Mouse (Mus musculus) hindbrain, embryonic 11.5 days (tissue): Measurements from ENCODE around the gene Lipo2. TPM values are rescaled to one million over a fixed set of nuclear protein-coding genes. Genes with fewer than 3 reads are reported as not detected.
A peak's percentile ranks its signal among the peaks of the same experiment; 100 is the strongest.
"Not testable (repeated sequence)": the region's sequence is repeated elsewhere in the genome, so short reads cannot be mapped to it uniquely, and the experiment has no call there.

Source experiments
- ATAC-seq: fragments of 200-750 bp; cut with Nextera tagmentation; 2 replicates; pipeline ENCODE4 v1.8.0; 2017; ENCODE audit warnings: mild to moderate bottlenecking, moderate TSS enrichment, moderate library complexity; ENCODE audit not compliant: low FRiP score
- DNase-seq: peaks from one replicate; pipeline ENCODE4 v3.0.0-alpha.2; 2015; ENCODE audit warnings: low spot score
- H3K27ac ChIP-seq: fragments of 300-500 bp; sonication (generic); 2 replicates; pipeline ENCODE4 v1.5.1; 2014; ENCODE audit warnings: mild to moderate bottlenecking, low read depth, low read length
- H3K27me3 ChIP-seq: fragments of 300-500 bp; sonication (generic); 2 replicates; pipeline ENCODE4 v1.6.1; 2014; ENCODE audit warnings: mild to moderate bottlenecking, low read length, moderate library complexity, mixed read lengths; ENCODE audit not compliant: control insufficient read depth, insufficient read depth
- H3K36me3 ChIP-seq: fragments of 300-500 bp; sonication (generic); 2 replicates; pipeline ENCODE4 v1.6.1; 2014; ENCODE audit warnings: mild to moderate bottlenecking, low read length, moderate library complexity, mixed read lengths; ENCODE audit not compliant: control insufficient read depth, insufficient read depth
- H3K4me1 ChIP-seq: fragments of 300-500 bp; sonication (generic); replicated peaks from 2 replicates; pipeline ENCODE4 v1.6.1; 2014; ENCODE audit warnings: low read length, mixed read lengths; ENCODE audit not compliant: control insufficient read depth, insufficient read depth
- H3K4me2 ChIP-seq: fragments of 300-500 bp; sonication (generic); replicated peaks from 2 replicates; pipeline ENCODE4 v1.6.1; 2014; ENCODE audit warnings: mild to moderate bottlenecking, low read depth, low read length
- H3K4me3 ChIP-seq: fragments of 300-500 bp; sonication (generic); 2 replicates; pipeline ENCODE4 v1.5.1; 2014; ENCODE audit warnings: low read depth, low read length
- H3K9ac ChIP-seq: fragments of 300-500 bp; sonication (generic); 2 replicates; pipeline ENCODE4 v1.6.1; 2014; ENCODE audit warnings: low read depth, low read length
- H3K9me3 ChIP-seq: fragments of 300-500 bp; sonication (generic); 2 replicates; pipeline ENCODE4 v1.6.1; 2016; ENCODE audit warnings: low read length; ENCODE audit not compliant: control insufficient read depth
- WGBS: fragments of 180-500 bp; shearing (Covaris S2); extraction: QIAGEN DNeasy Blood & Tissue Kit; methylation state at CpG from one replicate; pipeline ENCODE4 v1.1.7; 2014; 5-methylcytosine and 5-hydroxymethylcytosine counted together
- polyA plus RNA-seq: library from polyadenylated mRNA; unstranded; fragments of >200 nt; fragmentation: Nextera tagmentation; extraction: Ambion mirVana; gene quantifications from 2 replicates; pipeline ENCODE4 v1.2.1, GENCODE M21; 2014

Gene Lipo2
- polyA plus RNA-seq = 0.43 and 0.77 TPM in 2 replicates

DNA sequence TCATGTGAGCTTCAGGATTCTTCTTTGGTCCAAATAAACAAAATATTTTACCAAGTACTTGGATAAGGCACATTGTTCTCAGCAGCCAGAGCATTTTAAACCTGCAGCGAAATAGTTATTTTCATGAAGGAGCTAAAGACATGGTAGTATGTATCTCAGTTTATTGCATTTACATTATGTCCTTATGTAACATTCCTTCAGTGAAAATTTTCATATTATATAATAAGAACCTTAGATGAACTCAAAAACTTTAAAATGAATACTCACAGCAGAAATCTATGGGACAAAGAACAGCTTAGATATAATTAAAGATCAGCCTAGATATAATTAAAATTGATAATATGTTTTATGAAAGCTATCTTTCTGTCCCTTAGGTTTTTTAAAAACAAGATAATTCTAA lies at the start of gene Lipo2:
Gene Lipo2, minus strand, starts transcription at position 101 of the 400 bp plus-strand sequence.
- H3K36me3 ChIP-seq, ATAC-seq, H3K4me1 ChIP-seq, DNase-seq, H3K4me3 ChIP-seq, H3K4me2 ChIP-seq, H3K9me3 ChIP-seq, H3K27me3 ChIP-seq, H3K9ac ChIP-seq, H3K27ac ChIP-seq: not testable (repeated sequence)
- 87% methylated on average over 1 of the region's 1 CpGs for WGBS

DNA sequence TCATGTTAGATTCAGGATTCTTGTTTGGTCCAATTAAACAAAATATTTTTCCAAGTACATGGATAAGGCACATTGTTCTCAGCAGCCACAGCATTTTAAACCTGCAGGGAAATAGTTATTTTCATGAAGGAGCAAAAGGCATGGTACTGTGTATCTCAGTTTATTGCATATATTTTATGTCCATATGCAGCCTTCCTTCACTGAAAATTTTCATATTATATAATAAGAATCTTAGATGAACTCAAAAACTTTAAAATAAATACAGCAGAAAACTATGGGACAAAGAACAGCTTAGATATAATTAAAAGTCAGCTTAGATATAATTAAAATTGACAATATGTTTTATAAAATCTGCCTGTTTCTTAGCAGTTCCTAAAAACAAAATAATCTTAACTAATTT lies 36.2 kb upstream of the Lipo2 start, which contains the start of gene Lipo1:
Gene Lipo1, minus strand, starts transcription at position 101 of the 400 bp plus-strand sequence.
- not testable (repeated sequence) for ATAC-seq, H3K27me3 ChIP-seq, H3K4me3 ChIP-seq, H3K4me1 ChIP-seq, H3K36me3 ChIP-seq, H3K27ac ChIP-seq, DNase-seq, H3K9me3 ChIP-seq, H3K4me2 ChIP-seq, H3K9ac ChIP-seq

DNA sequence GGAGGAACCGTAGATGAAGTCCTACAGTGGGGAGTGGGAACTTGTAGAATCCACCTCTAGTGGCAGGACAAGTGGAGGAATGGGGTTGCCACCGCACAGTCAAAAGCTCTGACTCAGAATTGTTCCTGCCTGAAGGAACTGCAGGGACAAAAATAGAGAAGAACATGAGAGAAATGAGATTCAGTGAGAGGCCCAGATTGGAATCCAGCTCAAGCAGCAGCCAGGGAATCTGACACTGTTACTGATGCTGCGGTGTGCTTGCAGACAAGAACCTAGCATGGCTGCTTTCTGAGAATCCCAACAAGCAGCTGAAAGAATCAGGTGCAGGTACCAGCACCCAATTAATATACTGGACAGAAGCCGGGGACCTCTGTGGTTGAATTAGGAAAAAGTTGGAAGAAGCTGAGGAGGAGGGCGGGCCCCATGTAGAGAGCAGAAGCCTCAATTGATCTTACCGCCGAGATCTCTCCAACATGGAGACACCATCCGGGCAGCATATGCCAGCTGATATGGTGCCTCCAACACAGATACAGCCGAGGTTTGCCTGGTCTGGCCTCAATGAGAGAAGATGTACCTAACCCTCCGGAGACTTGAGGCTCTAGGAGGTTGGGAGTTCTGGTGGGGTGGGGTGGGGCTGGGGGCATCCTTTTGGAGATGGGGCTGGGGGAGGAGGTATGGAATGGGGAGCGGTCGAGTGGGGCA lies 35.6 kb upstream of the Lipo2 start:
- Histone ChIP-seq H3K27me3 (no peaks in the 10 kb centered on the region), H3K4me3 (no peak overlapping the region), H3K4me1 (no peaks in the 10 kb centered on the region), H3K36me3 (no peaks in the 10 kb centered on the region), H3K4me2 (no peak overlapping the region), H3K9ac (no peak overlapping the region), H3K9me3 (no peaks in the 10 kb centered on the region), H3K27ac (no peak overlapping the region)
- DNase-seq = no peak
- no peak for ATAC-seq
- WGBS = 92% methylated on average over 12 of the region's 12 CpGs

DNA sequence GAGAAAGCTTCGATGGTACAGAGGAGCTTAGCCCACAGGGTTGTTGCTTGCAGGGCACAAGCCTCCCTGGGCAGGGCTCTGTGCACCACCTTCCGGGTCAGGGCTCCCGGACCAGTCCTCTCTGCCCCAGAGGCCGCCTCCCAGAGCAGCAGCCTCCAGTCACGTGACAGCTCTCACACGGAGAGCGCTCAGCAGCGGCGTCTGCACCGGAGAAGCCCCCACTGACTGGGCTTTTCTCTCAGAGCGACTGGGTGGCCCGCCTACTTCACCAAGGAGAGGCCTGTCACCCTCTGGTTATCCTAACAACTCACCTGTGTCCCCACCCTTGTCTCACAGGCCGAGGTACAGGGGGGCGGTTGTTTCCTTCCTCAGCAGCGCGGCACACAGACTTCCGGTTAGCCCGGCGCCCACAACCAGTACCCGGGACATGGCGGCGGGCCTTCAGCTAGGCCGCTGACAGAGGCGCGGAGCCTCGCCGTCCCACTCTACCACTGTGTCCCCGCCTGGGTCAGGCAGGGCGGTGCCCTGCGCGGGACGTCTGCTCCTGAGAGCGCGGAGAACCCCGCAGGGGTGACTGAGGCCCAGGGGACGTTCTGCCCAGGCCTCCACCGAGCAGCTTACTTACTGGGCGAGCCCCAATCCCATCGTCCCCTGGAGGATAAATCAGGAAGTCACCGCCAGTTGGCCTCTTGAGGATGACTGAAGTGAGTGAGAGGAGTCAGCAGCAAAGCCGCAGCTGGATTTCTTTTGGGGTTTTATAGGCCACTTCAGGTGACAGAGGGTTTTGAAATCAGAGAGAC lies 10.3 kb upstream of the Lipo2 start, which contains the start of gene Lipo3:
Gene Lipo3, minus strand, starts transcription at position 665 of the 800 bp plus-strand sequence.
- H3K36me3 ChIP-seq, H3K4me2 ChIP-seq, H3K9me3 ChIP-seq, H3K4me1 ChIP-seq, H3K4me3 ChIP-seq, H3K27me3 ChIP-seq, H3K27ac ChIP-seq, H3K9ac ChIP-seq: not testable (repeated sequence)
- ATAC-seq (peak; percentile 98), DNase-seq (peak; percentile 25)
- 39% methylated on average over 12 of the region's 41 CpGs for WGBS

Other genes starting within 250 kb of the Lipo2 start
- gene Lipo4, start 233.6 kb downstream of the Lipo2 start, polyA plus RNA-seq = not detected in 2 replicates
- gene Gm8978, start 126.1 kb downstream of the Lipo2 start, polyA plus RNA-seq = not detected in 2 replicates
- 13.0 and 13.7 TPM in 2 replicates for gene Lipo3, start 10.6 kb upstream of the Lipo2 start, polyA plus RNA-seq
- gene Lipo1, start 36.1 kb upstream of the Lipo2 start, polyA plus RNA-seq = not detected in 2 replicates
- gene Lipf, start 209.8 kb upstream of the Lipo2 start, polyA plus RNA-seq = not detected in 2 replicates